Mouse (Mus musculus) forebrain, embryonic 15.5 days (tissue): ENCODE data around the gene Rp9. TPM values are rescaled to one million over a fixed set of nuclear protein-coding genes. Genes with fewer than 3 reads are reported as not detected.
A peak's percentile ranks its signal among the peaks of the same experiment; 100 is the strongest.

Experiments used
- ATAC-seq: fragments of 200-750 bp; cut with Nextera tagmentation; replicated peaks from 2 replicates; pipeline ENCODE4 v1.8.0; 2017; ENCODE audit warnings: mild to moderate bottlenecking, moderate TSS enrichment, moderate library complexity
- H3K27ac ChIP-seq: fragments of 300-500 bp; sonication (generic); replicated peaks from 2 replicates; pipeline ENCODE4 v1.5.1; 2015; ENCODE audit warnings: mild to moderate bottlenecking, inconsistent platforms
- H3K27me3 ChIP-seq: fragments of 300-500 bp; sonication (generic); 2 replicates; pipeline ENCODE4 v1.6.1; 2015; ENCODE audit warnings: inconsistent platforms
- H3K36me3 ChIP-seq: fragments of 300-500 bp; sonication (generic); 2 replicates; pipeline ENCODE4 v1.6.1; 2015; ENCODE audit warnings: mild to moderate bottlenecking, inconsistent platforms
- H3K4me1 ChIP-seq: fragments of 300-500 bp; sonication (generic); 2 replicates; pipeline ENCODE4 v1.6.1; 2015; ENCODE audit warnings: inconsistent platforms
- H3K4me2 ChIP-seq: fragments of 300-500 bp; sonication (generic); replicated peaks from 2 replicates; pipeline ENCODE4 v1.6.1; 2015; ENCODE audit warnings: mild to moderate bottlenecking, inconsistent platforms
- H3K4me3 ChIP-seq: fragments of 300-500 bp; sonication (generic); 2 replicates; pipeline ENCODE4 v1.5.1; 2015; ENCODE audit warnings: mild to moderate bottlenecking, inconsistent platforms
- H3K9ac ChIP-seq: fragments of 300-500 bp; sonication (generic); replicated peaks from 2 replicates; pipeline ENCODE4 v1.6.1; 2015; ENCODE audit warnings: mild to moderate bottlenecking, inconsistent platforms
- H3K9me3 ChIP-seq: fragments of 300-500 bp; sonication (generic); 2 replicates; pipeline ENCODE4 v1.6.1; 2016; ENCODE audit warnings: inconsistent platforms
- WGBS: fragments of 180-500 bp; shearing (Covaris S2); methylation state at CpG from one replicate; pipeline ENCODE4 v1.1.7; 2015; ENCODE audit warnings: mixed read lengths; 5-methylcytosine and 5-hydroxymethylcytosine counted together
- polyA plus RNA-seq: library from polyadenylated mRNA; unstranded; fragments of >200 nt; fragmentation: Nextera tagmentation; extraction: Ambion mirVana; gene quantifications from 2 replicates; pipeline ENCODE4 v1.2.1, GENCODE M21; 2015

Gene Rp9
- polyA plus RNA-seq, 1 experiment from 2014 or later, result 71.5 TPM

DNA sequence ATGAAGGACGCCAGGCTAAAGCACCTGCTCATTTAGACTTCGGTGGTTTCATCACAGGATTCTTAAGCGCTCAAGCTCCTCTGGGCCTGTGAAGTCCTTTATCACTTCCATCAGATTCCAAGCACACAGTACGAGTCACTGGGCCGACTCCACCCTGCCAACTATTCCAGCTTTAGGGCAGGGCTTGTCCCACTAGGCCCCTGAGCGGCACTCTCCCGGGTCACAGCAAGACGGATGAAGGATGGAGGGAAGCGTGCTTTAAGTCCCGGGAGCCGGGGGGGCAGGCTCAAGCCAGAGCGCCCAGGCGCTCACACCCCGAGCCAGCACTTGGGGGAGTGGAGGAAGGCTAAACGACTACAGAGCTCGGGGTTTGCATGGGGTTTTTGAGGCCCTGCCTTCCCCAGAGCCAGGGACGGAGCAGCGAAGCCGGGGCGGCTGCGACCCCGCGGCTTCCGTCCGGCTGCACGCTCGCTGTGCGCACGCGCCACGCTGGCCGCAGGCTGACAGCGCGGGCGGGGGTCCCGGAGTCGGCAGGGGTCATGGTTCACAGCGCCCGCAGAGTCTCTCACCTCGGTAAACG, 81.1 kb downstream of the Rp9 start:
- ATAC-seq, result peak; percentile 80
- Histone ChIP-seq H3K9ac (peak overlapping the region; percentile 62), H3K4me2 (peak overlapping the region; percentile 82), H3K9me3 (no peaks in the 10 kb centered on the region), H3K27ac (peak overlapping the region; percentile 69), H3K4me3 (peak overlapping the region; percentile 66), H3K36me3 (no peaks in the 10 kb centered on the region), H3K27me3 (no peaks in the 10 kb centered on the region), H3K4me1 (peaks cover 26% of the 10 kb centered on the region)
- WGBS, result under 1% methylated on average over 41 of the region's 41 CpGs

DNA sequence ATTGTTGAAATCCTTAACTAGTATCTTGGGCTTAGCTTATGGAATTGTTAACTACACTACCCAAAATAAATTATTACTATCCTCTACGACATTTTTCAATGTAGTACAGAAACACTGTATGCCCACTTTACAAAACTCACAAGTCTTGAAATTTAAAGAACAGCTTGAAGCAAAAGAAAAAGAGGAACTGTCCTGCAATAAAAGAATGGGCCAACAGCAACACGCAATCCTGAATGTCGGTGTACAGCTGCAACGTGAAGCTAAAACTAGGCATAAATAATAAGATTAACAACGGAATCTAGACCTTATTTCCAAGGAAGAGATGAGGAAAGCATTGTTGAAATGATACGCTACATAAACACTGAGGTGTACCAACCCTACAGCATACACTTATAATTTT, 81.6 kb downstream of the Rp9 start:
- Histone ChIP-seq H3K9me3 (no peaks in the 10 kb centered on the region), H3K27ac (no peak overlapping the region), H3K27me3 (no peaks in the 10 kb centered on the region), H3K9ac (peak overlapping the region; percentile 62), H3K4me3 (peak overlapping the region; percentile 66), H3K4me1 (peaks cover 26% of the 10 kb centered on the region), H3K4me2 (peak overlapping the region; percentile 82), H3K36me3 (no peaks in the 10 kb centered on the region)
- 13% methylated on average over 6 of the region's 6 CpGs for WGBS
- ATAC-seq, result no peak

DNA sequence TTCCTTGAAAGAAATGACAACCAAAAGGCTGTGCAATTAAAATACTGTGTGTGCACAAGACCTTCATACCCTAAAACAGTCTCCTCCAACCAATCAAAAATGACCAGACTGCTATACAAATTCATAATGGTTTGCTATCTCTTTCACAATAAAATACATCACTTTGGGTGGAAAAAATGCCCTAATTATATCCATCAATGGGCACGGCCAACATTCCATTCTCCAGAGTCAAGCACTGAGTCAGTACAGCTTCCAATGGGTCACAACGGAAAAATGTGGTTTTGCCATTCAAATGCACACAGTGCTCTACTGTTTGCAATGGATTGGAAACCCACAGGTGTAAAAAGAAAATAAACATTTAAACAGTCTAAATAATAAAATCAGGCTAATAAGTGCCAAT, 83.7 kb downstream of the Rp9 start:
- H3K36me3 ChIP-seq, result no peaks in the 10 kb centered on the region
- no peak overlapping the region for H3K27ac ChIP-seq
- ATAC-seq, result no peak
- peaks cover 26% of the 10 kb centered on the region for H3K4me1 ChIP-seq
- H3K9ac ChIP-seq, result no peak overlapping the region
- no peak overlapping the region for H3K4me3 ChIP-seq
- no peak overlapping the region for H3K4me2 ChIP-seq
- whole genome bisulfite sequencing, result 42% methylated on average over 2 of the region's 2 CpGs
- H3K9me3 ChIP-seq, result no peaks in the 10 kb centered on the region
- no peaks in the 10 kb centered on the region for H3K27me3 ChIP-seq

DNA sequence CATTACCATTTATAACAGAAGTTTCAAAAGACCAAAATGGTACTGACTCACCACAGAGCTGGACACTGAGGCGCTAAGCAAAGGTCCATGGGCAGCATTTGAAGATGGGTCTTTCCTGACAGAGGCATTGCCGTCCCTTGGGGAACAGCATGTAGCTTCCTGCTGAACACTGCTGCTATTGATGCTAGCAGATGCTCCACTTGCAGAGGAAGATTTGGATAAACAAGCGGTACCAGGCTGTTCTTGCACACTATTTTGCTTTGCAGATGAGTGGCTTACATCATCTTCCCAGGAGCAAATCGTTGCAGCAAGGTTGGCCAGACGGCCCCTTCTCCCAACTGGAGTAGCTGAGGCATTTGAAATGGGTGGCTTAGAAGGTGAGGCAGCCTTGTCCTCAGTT, 93.5 kb downstream of the Rp9 start:
- no peaks in the 10 kb centered on the region for H3K9me3 ChIP-seq
- no peak overlapping the region for H3K27ac ChIP-seq
- WGBS, result 76% methylated on average over 5 of the region's 5 CpGs
- no peaks in the 10 kb centered on the region for H3K27me3 ChIP-seq
- no peak for ATAC-seq
- H3K4me1 ChIP-seq, result no peaks in the 10 kb centered on the region
- H3K4me3 ChIP-seq, result no peak overlapping the region
- H3K36me3 ChIP-seq, result peaks cover 35% of the 10 kb centered on the region
- H3K9ac ChIP-seq, result no peak overlapping the region
- no peak overlapping the region for H3K4me2 ChIP-seq

DNA sequence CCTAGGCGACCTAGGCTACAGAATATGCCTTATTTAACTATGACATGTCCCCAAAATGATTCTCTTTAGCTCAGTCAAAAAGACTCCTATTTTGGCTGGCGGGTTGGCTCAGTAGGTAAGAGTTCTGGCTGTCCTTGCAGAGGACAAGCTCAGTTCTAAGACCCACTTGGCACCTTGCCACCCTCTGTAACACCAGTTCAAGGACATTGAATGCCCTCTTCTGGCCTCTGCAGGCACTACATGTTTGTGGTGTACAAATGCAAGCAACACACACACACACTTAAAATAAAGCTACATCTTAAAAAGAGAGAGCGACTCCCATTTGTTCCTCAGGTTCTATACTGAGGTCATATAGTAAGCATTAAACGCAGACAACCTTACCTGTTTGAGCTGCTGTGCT, 96.8 kb downstream of the Rp9 start:
- Histone ChIP-seq H3K9ac (no peak overlapping the region), H3K4me1 (no peaks in the 10 kb centered on the region), H3K9me3 (no peaks in the 10 kb centered on the region), H3K27ac (no peak overlapping the region), H3K36me3 (peaks cover 26% of the 10 kb centered on the region), H3K4me2 (no peak overlapping the region), H3K27me3 (no peaks in the 10 kb centered on the region), H3K4me3 (no peak overlapping the region)
- ATAC-seq, result no peak
- 94% methylated on average over 4 of the region's 4 CpGs for WGBS

DNA sequence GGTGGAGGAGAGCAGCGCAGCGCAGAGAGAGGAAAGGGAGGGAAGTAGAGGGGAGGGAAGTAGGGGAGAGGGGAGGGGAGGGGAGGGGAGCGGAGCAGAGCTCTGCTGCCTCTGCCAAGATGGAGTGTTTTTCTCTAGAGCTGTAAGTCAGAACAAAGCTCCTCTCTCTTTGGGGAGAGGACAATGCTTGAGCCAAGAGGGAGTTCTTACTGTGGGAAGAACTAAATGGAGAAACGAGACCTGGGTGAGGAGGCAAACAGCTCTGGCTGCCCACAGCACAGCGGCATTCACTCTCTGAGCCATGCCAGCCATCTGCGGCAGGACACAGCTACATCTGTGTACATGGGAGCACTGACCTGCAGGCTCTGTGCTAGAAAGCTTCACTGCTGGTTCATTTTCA, 101.5 kb downstream of the Rp9 start:
- Histone ChIP-seq H3K4me3 (no peak overlapping the region), H3K4me1 (no peaks in the 10 kb centered on the region), H3K9ac (no peak overlapping the region), H3K4me2 (no peak overlapping the region), H3K27ac (no peak overlapping the region), H3K36me3 (peaks cover 21% of the 10 kb centered on the region), H3K9me3 (no peaks in the 10 kb centered on the region), H3K27me3 (no peaks in the 10 kb centered on the region)
- WGBS, result 71% methylated on average over 6 of the region's 6 CpGs
- ATAC-seq, result no peak

DNA sequence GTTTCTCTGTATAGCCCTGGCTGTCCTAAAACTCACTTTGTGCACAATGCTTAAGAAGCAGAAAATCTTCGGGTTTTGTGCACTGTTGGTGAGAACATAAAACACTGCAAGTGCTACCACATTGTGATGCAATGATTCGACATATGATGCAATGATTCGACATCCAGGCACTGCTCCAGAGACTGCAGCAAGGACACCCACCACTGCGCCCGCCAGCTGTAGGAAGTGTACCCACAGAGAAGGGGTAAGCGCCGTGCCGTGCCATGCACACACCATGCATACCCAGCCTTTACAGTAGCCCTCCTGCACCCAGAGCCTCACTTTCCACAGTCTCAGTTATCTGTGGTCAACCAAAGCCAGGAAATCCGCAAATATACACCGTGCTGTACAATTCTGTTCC, 102.9 kb downstream of the Rp9 start:
- Histone ChIP-seq H3K4me1 (no peaks in the 10 kb centered on the region), H3K27ac (no peak overlapping the region), H3K9ac (no peak overlapping the region), H3K4me2 (no peak overlapping the region), H3K9me3 (no peaks in the 10 kb centered on the region), H3K4me3 (no peak overlapping the region), H3K36me3 (peaks cover 15% of the 10 kb centered on the region), H3K27me3 (no peaks in the 10 kb centered on the region)
- ATAC-seq, result no peak
- 96% methylated on average over 10 of the region's 10 CpGs for WGBS

DNA sequence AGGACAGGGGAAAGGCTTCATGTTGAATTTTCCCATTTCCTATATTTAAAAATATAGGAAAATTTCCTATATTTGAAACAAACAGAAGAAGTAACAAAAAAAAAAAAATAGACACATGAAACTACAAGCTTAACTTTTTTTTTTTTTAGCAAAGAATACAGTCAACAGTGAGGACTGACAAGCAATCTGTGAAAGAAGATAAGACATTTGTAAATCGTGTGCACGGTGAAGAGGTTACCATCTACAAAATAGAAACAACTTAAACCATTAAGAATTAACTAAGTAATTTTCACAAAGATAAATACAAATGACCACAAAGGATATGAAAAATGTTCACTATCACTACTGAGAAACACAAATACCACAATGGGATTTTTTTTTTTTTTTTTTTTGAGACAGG, 103.3 kb downstream of the Rp9 start:
- H3K4me3 ChIP-seq, result no peak overlapping the region
- H3K4me1 ChIP-seq, result no peaks in the 10 kb centered on the region
- 95% methylated on average over 2 of the region's 2 CpGs for WGBS
- peaks cover 17% of the 10 kb centered on the region for H3K36me3 ChIP-seq
- H3K27me3 ChIP-seq, result no peaks in the 10 kb centered on the region
- H3K27ac ChIP-seq, result no peak overlapping the region
- no peaks in the 10 kb centered on the region for H3K9me3 ChIP-seq
- no peak overlapping the region for H3K4me2 ChIP-seq
- no peak overlapping the region for H3K9ac ChIP-seq
- no peak for ATAC-seq

Other genes with a start within 250 kb of the Rp9 start
- 10.3 TPM in 2 replicates for gene Zfp809, start 244.0 kb downstream of the Rp9 start, polyA plus RNA-seq
- gene Zfp599, start 209.8 kb downstream of the Rp9 start, polyA plus RNA-seq, result 11.3 and 12.4 TPM in 2 replicates
- gene Zfp810, start 162.1 kb downstream of the Rp9 start, polyA plus RNA-seq, result 36.2 and 36.8 TPM in 2 replicates
- 12.0 and 12.1 TPM in 2 replicates for gene Anln, start 80.6 kb downstream of the Rp9 start, polyA plus RNA-seq
- gene 9530077C05Rik, start 58.2 kb downstream of the Rp9 start, polyA plus RNA-seq, result 10.9 and 13.1 TPM in 2 replicates
- not detected in 2 replicates for gene Gm17545, start 15.5 kb downstream of the Rp9 start, polyA plus RNA-seq
- 17.5 and 20.8 TPM in 2 replicates for gene Bbs9, start 6.0 kb upstream of the Rp9 start, polyA plus RNA-seq